Mouse (Mus musculus) forebrain, embryonic 11.5 days (tissue): ENCODE results near the gene Sgpp1. TPM values are rescaled to one million over a fixed set of nuclear protein-coding genes. Genes with fewer than 3 reads are reported as not detected.
A peak's percentile ranks its signal among the peaks of the same experiment; 100 is the strongest.
"Not testable (repeated sequence)": the region's sequence is repeated elsewhere in the genome, so short reads cannot be mapped to it uniquely, and the experiment has no call there.

Source experiments
- ATAC-seq: fragments of 200-750 bp; cut with Nextera tagmentation; replicated peaks from 2 replicates; pipeline ENCODE4 v1.8.0; 2017; ENCODE audit warnings: moderate TSS enrichment; ENCODE audit not compliant: low FRiP score
- DNase-seq: peaks from one replicate; pipeline ENCODE4 v3.0.0-alpha.2; 2017; ENCODE audit warnings: low spot score
- H3K27ac ChIP-seq: fragments of 300-500 bp; sonication (generic); 2 replicates; pipeline ENCODE4 v1.5.1; 2014; ENCODE audit warnings: low read depth, low read length
- H3K27me3 ChIP-seq: fragments of 300-500 bp; sonication (generic); 2 replicates; pipeline ENCODE4 v1.6.1; 2014; ENCODE audit warnings: mild to moderate bottlenecking, low read length, mixed read lengths; ENCODE audit not compliant: control insufficient read depth, insufficient read depth
- H3K36me3 ChIP-seq: fragments of 300-500 bp; sonication (generic); 2 replicates; pipeline ENCODE4 v1.6.1; 2014; ENCODE audit warnings: mild to moderate bottlenecking, low read length, moderate library complexity, mixed read lengths; ENCODE audit not compliant: control insufficient read depth, insufficient read depth
- H3K4me1 ChIP-seq: fragments of 300-500 bp; sonication (generic); replicated peaks from 2 replicates; pipeline ENCODE4 v1.6.1; 2014; ENCODE audit warnings: low read length, mixed read lengths; ENCODE audit not compliant: control insufficient read depth, insufficient read depth
- H3K4me2 ChIP-seq: fragments of 300-500 bp; sonication (generic); 2 replicates; pipeline ENCODE4 v1.6.1; 2014; ENCODE audit warnings: low read depth, mild to moderate bottlenecking, low read length, moderate library complexity, mixed read lengths; ENCODE audit not compliant: severe bottlenecking
- H3K4me3 ChIP-seq: fragments of 300-500 bp; sonication (generic); 2 replicates; pipeline ENCODE4 v1.5.1; 2014; ENCODE audit warnings: low read depth, low read length
- H3K9ac ChIP-seq: fragments of 300-500 bp; sonication (generic); 2 replicates; pipeline ENCODE4 v1.6.1; 2014; ENCODE audit warnings: low read length
- H3K9me3 ChIP-seq: fragments of 300-500 bp; sonication (generic); 2 replicates; pipeline ENCODE4 v1.6.1; 2016; ENCODE audit warnings: low read length, mixed read lengths; ENCODE audit not compliant: control insufficient read depth
- WGBS: fragments of 180-500 bp; shearing (Covaris S2); extraction: QIAGEN DNeasy Blood & Tissue Kit; methylation state at CpG from one replicate; pipeline ENCODE4 v1.1.7; 2014; 5-methylcytosine and 5-hydroxymethylcytosine counted together
- polyA plus RNA-seq: library from polyadenylated mRNA; unstranded; fragments of >200 nt; fragmentation: Nextera tagmentation; extraction: Ambion mirVana; gene quantifications from 2 replicates; pipeline ENCODE4 v1.2.1, GENCODE M21; 2014

The Sgpp1 gene
- polyA plus RNA-seq, 1 experiment from 2014 or later, result 9.2 TPM

GRCm38 (mm10) chr12:75695845-75696244 is 39.7 kb downstream of the Sgpp1 start:
- WGBS, result 82% methylated on average over 1 of the region's 1 CpGs
- not testable (repeated sequence) for H3K27me3 ChIP-seq, H3K9ac ChIP-seq, ATAC-seq, H3K9me3 ChIP-seq, DNase-seq, H3K36me3 ChIP-seq, H3K27ac ChIP-seq, H3K4me1 ChIP-seq, H3K4me3 ChIP-seq, H3K4me2 ChIP-seq

- H3K4me2 ChIP-seq, result no peak overlapping the region
- H3K27me3 ChIP-seq, result no peaks in the 10 kb centered on the region
- ATAC-seq, result no peak
- H3K4me1 ChIP-seq, result no peaks in the 10 kb centered on the region
- 86% methylated on average over 2 of the region's 2 CpGs for WGBS
- no peak overlapping the region for H3K4me3 ChIP-seq
- no peaks in the 10 kb centered on the region for H3K9me3 ChIP-seq
- DNase-seq, result no peak
- no peak overlapping the region for H3K9ac ChIP-seq
- no peaks in the 10 kb centered on the region for H3K36me3 ChIP-seq
- no peak overlapping the region for H3K27ac ChIP-seq
These were observed 46.5 kb downstream of the Sgpp1 start for GRCm38 (mm10) chr12:75689003-75689402.

DNA sequence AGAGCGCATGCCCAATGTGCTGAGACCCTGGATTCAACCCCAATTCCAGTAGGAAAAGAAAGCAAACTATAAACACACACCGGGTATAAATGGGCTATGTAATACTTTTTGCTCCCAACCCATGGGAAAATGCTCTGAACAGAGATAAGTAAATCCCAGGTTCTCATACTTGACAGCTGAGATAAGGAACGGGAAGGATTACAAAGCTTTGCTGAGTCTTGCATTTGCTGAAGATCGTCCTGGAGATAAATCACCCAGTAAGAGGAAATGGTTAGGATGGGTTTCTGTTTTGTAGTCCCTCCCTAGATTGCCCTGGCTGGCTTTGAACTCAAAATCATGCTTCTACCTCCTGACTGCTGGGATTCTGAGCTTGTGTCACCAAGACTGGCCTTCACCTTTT is 48.2 kb downstream of the Sgpp1 start:
- H3K36me3 ChIP-seq, result no peaks in the 10 kb centered on the region
- 82% methylated on average over 4 of the region's 4 CpGs for WGBS
- H3K4me2 ChIP-seq, result no peak overlapping the region
- no peak overlapping the region for H3K4me3 ChIP-seq
- ATAC-seq (no peak), DNase-seq (no peak)
- no peak overlapping the region for H3K9ac ChIP-seq
- H3K27me3 ChIP-seq, result no peaks in the 10 kb centered on the region
- no peak overlapping the region for H3K27ac ChIP-seq
- no peaks in the 10 kb centered on the region for H3K9me3 ChIP-seq
- no peaks in the 10 kb centered on the region for H3K4me1 ChIP-seq

DNA sequence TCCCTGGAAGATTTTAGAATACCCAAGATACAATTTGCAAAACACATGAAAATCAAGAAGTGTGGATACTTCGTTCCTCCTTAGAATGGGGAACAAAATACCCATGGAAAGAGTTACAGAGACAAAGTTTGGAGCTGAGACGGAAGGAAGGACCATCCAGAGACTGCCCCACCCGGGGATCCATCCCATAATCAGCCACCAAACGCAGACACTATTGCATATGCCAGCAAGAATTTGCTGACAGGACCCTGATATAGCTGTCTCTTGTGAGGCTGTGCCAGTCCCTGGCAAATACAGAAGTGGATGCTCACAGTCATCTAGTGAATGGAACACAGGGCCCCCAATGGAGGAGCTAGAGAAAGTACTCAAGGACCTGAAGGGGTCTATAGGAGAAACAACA is 51.5 kb downstream of the Sgpp1 start:
- H3K4me1 ChIP-seq, H3K27me3 ChIP-seq, H3K9ac ChIP-seq, H3K36me3 ChIP-seq, H3K4me3 ChIP-seq, ATAC-seq, H3K9me3 ChIP-seq, DNase-seq, H3K4me2 ChIP-seq, H3K27ac ChIP-seq: not testable (repeated sequence)
- WGBS, result 81% methylated on average over 4 of the region's 4 CpGs

DNA sequence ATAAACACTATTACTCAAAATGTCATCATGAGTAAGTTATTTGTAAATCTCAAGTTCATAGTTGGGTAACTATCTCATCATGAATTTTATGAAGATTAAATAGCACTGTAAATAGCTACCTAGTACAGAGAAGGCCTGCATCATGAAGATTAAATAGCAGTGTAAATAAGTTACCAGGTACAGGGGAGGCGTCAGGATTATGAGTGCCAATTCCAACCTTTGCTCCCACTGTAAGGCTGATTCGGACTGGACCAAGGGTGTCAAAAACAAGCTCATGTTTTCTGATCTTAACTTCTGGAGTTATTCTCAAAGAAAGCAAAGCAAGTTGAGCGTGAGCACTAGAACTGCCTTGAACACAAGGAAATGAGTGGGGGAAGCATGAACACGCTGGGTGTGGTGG is 51.9 kb downstream of the Sgpp1 start:
- H3K4me1 ChIP-seq, result no peaks in the 10 kb centered on the region
- no peaks in the 10 kb centered on the region for H3K36me3 ChIP-seq
- H3K4me3 ChIP-seq, result no peak overlapping the region
- no peak overlapping the region for H3K9ac ChIP-seq
- H3K27ac ChIP-seq, result no peak overlapping the region
- DNase-seq (peak; percentile 10), ATAC-seq (no peak)
- H3K4me2 ChIP-seq, result no peak overlapping the region
- no peaks in the 10 kb centered on the region for H3K27me3 ChIP-seq
- 92% methylated on average over 4 of the region's 4 CpGs for WGBS
- no peaks in the 10 kb centered on the region for H3K9me3 ChIP-seq

DNA sequence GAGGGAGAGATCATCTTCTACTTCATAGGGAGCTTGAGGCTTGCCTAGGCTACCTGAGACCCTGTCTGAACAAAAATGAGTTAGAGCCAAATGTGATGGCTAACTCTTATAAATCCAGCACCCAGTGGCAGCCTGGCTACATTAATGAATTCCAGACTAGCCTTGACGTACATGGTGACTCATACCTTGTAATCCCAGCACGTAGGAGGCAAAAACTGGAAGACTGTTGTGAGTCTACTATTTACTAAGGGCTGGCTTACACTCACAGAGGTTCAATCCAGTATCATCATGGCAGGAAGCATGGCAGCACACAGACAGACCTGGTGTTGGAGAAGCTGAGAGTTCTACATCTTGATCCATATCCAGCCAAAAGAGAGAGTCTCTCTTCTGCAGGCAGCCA is 52.7 kb downstream of the Sgpp1 start:
- Histone ChIP-seq H3K4me1 (no peaks in the 10 kb centered on the region), H3K9ac (no peak overlapping the region), H3K9me3 (no peaks in the 10 kb centered on the region), H3K36me3 (no peaks in the 10 kb centered on the region), H3K27ac (no peak overlapping the region), H3K4me3 (no peak overlapping the region), H3K27me3 (no peaks in the 10 kb centered on the region), H3K4me2 (no peak overlapping the region)
- DNase-seq, result no peak
- no peak for ATAC-seq
- 79% methylated on average over 2 of the region's 2 CpGs for WGBS

DNA sequence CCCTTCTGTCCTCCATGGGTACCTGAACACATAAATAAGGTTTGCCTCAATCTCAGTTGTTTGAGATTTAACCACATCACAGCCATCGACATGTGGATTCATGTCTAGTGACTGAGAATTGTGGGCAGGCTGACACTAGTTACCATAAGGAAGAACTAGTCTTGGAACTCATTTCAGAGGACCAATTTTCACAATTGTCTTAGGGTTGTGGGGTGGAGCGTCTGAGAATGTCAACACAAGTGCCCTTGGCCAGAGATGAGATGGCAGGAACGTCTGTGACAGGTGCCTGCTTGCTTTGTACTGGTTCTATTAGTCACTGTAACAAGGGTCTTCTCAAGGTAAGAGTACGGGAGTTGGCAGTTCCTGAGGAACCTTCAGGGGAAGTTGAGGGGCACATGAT is 54.4 kb downstream of the Sgpp1 start:
- 88% methylated on average over 4 of the region's 4 CpGs for WGBS
- ATAC-seq (no peak), DNase-seq (no peak)
- H3K4me1 ChIP-seq, result no peaks in the 10 kb centered on the region
- no peaks in the 10 kb centered on the region for H3K9me3 ChIP-seq
- no peaks in the 10 kb centered on the region for H3K27me3 ChIP-seq
- no peak overlapping the region for H3K4me3 ChIP-seq
- H3K4me2 ChIP-seq, result no peak overlapping the region
- no peak overlapping the region for H3K27ac ChIP-seq
- no peaks in the 10 kb centered on the region for H3K36me3 ChIP-seq
- H3K9ac ChIP-seq, result no peak overlapping the region

DNA sequence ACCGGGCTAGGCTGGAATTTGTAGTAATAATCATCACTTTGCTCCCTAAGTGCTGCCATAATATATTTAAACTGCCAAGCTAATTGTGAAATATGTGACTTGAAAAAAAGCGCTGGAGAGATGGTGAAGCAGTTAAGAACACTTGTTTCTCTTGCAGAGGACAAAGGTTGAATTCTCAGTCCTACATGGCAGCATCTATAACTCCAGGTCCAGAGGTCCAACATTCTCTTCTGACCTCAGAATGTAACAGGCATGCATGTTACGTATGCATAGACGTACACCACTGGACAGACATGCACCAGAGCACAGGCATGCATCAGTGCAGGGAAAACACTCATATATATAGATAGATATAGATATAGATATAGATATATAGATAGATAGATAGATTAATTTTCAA is 57.1 kb downstream of the Sgpp1 start:
- Histone ChIP-seq H3K27me3 (no peaks in the 10 kb centered on the region), H3K9me3 (no peaks in the 10 kb centered on the region), H3K4me1 (no peaks in the 10 kb centered on the region), H3K4me3 (no peak overlapping the region), H3K4me2 (no peak overlapping the region), H3K9ac (no peak overlapping the region), H3K27ac (no peak overlapping the region), H3K36me3 (no peaks in the 10 kb centered on the region)
- no peak for ATAC-seq
- WGBS, result 93% methylated on average over 4 of the region's 4 CpGs
- no peak for DNase-seq

GRCm38 (mm10) chr12:75672630-75673029 is 62.9 kb downstream of the Sgpp1 start:
- Histone ChIP-seq H3K27me3 (no peaks in the 10 kb centered on the region), H3K4me1 (peaks cover 4% of the 10 kb centered on the region; the same call in 1 of the 2 replicates), H3K4me3 (no peak overlapping the region), H3K9ac (no peak overlapping the region), H3K9me3 (no peaks in the 10 kb centered on the region), H3K27ac (no peak overlapping the region), H3K36me3 (no peaks in the 10 kb centered on the region), H3K4me2 (no peak overlapping the region)
- ATAC-seq, result no peak
- WGBS, result 95% methylated on average over 4 of the region's 4 CpGs
- DNase-seq, result no peak
